Mouse (Mus musculus) testis, postnatal 10 days (tissue): ENCODE results near the gene Xylt1.

Source experiments
- DNase-seq: peaks from one replicate; pipeline ENCODE4 v3.0.0; 2021; ENCODE audit warnings: low spot score

The Xylt1 gene

GRCm38 (mm10) chr7:117394380-117394779 lies 13.6 kb downstream of the Xylt1 start:
- DNase-seq, result no peak

GRCm38 (mm10) chr7:117395511-117395910 lies 14.7 kb downstream of the Xylt1 start:
- DNase-seq, result no peak

- DNase-seq, result no peak
Measured at GRCm38 (mm10) chr7:117397877-117398276, 17.1 kb downstream of the Xylt1 start.

GRCm38 (mm10) chr7:117399971-117400370 lies 19.2 kb downstream of the Xylt1 start:
- DNase-seq, result no peak

GRCm38 (mm10) chr7:117401581-117401980 lies 20.8 kb downstream of the Xylt1 start:
- DNase-seq, result no peak

GRCm38 (mm10) chr7:117406336-117406735 lies 25.6 kb downstream of the Xylt1 start:
- DNase-seq, result no peak

- DNase-seq, result no peak
Measured at GRCm38 (mm10) chr7:117409268-117409988, 28.6 kb downstream of the Xylt1 start.

- no peak for DNase-seq
Measured at GRCm38 (mm10) chr7:117411874-117412273, 31.1 kb downstream of the Xylt1 start.

- no peak for DNase-seq
Measured at GRCm38 (mm10) chr7:117412405-117412804, 31.6 kb downstream of the Xylt1 start.

- DNase-seq, result no peak
Measured at GRCm38 (mm10) chr7:117414341-117415008, 33.7 kb downstream of the Xylt1 start.

GRCm38 (mm10) chr7:117415009-117415363 lies 34.2 kb downstream of the Xylt1 start:
- no peak for DNase-seq

- DNase-seq, result peak; percentile 50
Measured at GRCm38 (mm10) chr7:117419041-117419440, 38.3 kb downstream of the Xylt1 start.

GRCm38 (mm10) chr7:117419846-117420245 lies 39.1 kb downstream of the Xylt1 start:
- DNase-seq, result no peak

- DNase-seq, result no peak
Measured at GRCm38 (mm10) chr7:117420301-117420700, 39.5 kb downstream of the Xylt1 start.

GRCm38 (mm10) chr7:117420836-117421566 lies 40.2 kb downstream of the Xylt1 start:
- DNase-seq, result no peak

GRCm38 (mm10) chr7:117424841-117425240 lies 44.1 kb downstream of the Xylt1 start:
- no peak for DNase-seq

- DNase-seq, result no peak
Measured at GRCm38 (mm10) chr7:117426366-117426765, 45.6 kb downstream of the Xylt1 start.

- DNase-seq, result no peak
Measured at GRCm38 (mm10) chr7:117428690-117429224, 48.0 kb downstream of the Xylt1 start.

GRCm38 (mm10) chr7:117429483-117429882 lies 48.7 kb downstream of the Xylt1 start:
- no peak for DNase-seq

- no peak for DNase-seq
Measured at GRCm38 (mm10) chr7:117429895-117430294, 49.1 kb downstream of the Xylt1 start.

GRCm38 (mm10) chr7:117430361-117430935 lies 49.7 kb downstream of the Xylt1 start:
- no peak for DNase-seq

- no peak for DNase-seq
Measured at GRCm38 (mm10) chr7:117433641-117434040, 52.9 kb downstream of the Xylt1 start.
